Mouse (Mus musculus): ENCODE results near the gene Zp3. TPM values are rescaled to one million over a fixed set of nuclear protein-coding genes. Genes with fewer than 3 reads are reported as not detected.

Zp3 gene
- polyA plus RNA-seq, 1 experiment from 2014 or later = 0.13 TPM

DNA sequence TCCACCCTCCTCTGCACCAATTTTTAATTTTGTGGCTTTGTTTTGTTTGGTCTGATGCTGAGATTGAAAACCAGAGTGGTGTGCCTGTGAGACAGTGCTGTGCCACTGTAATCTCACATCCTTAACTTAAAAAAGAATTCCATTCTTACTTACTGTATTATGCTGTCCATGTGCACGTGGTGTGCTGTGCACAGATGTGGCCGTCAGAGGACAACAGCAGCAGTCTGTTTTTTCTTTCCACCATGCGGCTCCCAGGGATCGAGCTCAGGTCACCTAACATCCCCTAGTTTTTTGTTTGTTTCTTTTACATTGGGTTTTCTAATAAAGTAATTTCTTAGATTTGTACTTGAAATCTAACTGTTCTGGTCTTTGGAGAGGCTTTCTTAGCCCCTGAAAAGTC, 24.6 kb downstream of the Zp3 start:
- WGBS = 87% methylated on average over 4 of the region's 4 CpGs
- Histone ChIP-seq H3K9me3 (replicated peaks; ENCODE audit: control insufficient read depth, low read length) (no peaks in the 10 kb centered on the region), H3K9ac (ENCODE audit: low read length) (no peak overlapping the region), H3K4me2 (ENCODE audit: low read length) (no peak overlapping the region), H3K36me3 (ENCODE audit: control insufficient read depth, insufficient read depth, low read length) (peaks cover 17% of the 10 kb centered on the region; the same call in 1 of the 2 replicates), H3K4me3 (ENCODE audit: low read depth, low read length) (no peak overlapping the region), H3K27me3 (replicated peaks; ENCODE audit: control insufficient read depth, insufficient read depth, low read length) (no peaks in the 10 kb centered on the region), H3K4me1 (ENCODE audit: control insufficient read depth, insufficient read depth, low read length) (no peaks in the 10 kb centered on the region), H3K27ac (ENCODE audit: low read depth, low read length) (no peak overlapping the region)
- DNase-seq (ENCODE audit: low spot score) (no peak), ATAC-seq (no peak)

DNA sequence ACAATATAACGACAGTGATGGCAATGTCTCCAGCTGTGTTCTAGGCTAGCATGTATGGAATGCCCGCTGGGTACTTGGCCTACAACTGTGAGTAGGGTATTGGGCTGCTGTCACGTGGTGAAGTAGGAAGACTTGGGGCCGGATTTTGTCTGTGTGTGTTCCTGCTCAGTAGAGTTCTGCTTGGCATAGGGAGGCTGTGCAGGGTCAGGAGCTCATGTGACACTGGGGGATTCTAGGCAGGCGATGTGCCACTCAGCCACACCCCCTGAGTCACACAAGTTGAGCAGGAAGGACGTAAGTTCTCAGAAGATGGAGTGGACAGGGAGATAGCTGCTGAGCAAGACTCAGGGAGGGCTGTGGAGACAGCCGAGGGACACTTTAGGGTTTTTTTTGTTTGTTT, 27.8 kb downstream of the Zp3 start:
- ATAC-seq = no peak
- H3K4me3 ChIP-seq (ENCODE audit: low read depth, low read length) = no peak overlapping the region
- H3K27me3 ChIP-seq (replicated peaks; ENCODE audit: control insufficient read depth, insufficient read depth, low read length) = no peaks in the 10 kb centered on the region
- 86% methylated on average over 7 of the region's 7 CpGs for WGBS
- H3K36me3 ChIP-seq (ENCODE audit: control insufficient read depth, insufficient read depth, low read length) = peaks cover 27% of the 10 kb centered on the region
- no peaks in the 10 kb centered on the region for H3K4me1 ChIP-seq (ENCODE audit: control insufficient read depth, insufficient read depth, low read length)
- H3K9me3 ChIP-seq (replicated peaks; ENCODE audit: control insufficient read depth, low read length) = no peaks in the 10 kb centered on the region
- DNase-seq (ENCODE audit: low spot score) = no peak
- no peak overlapping the region for H3K4me2 ChIP-seq (ENCODE audit: low read length)
- no peak overlapping the region for H3K27ac ChIP-seq (ENCODE audit: low read depth, low read length)
- H3K9ac ChIP-seq (ENCODE audit: low read length) = no peak overlapping the region

DNA sequence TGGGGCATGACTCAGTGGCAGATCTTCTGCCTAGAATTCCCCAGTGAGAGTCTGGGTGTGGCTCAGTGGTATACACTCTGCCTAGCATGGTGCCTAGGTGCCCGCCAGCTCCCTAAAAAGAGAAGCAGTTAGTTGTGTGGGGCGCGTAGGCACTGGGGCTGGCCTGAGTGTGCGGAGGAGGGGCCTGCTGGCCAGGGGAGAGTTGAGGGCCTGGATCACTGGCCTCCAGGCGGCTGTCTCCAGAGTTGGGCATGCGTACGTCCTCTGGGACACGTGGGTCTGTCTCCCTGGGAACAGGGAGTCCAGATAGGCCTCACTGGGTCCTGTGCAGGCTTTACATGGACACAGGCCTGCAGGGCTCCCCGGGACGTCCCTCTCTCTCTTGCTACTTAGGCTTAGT, 35.0 kb downstream of the Zp3 start:
- Histone ChIP-seq H3K9me3 (replicated peaks; ENCODE audit: control insufficient read depth, low read length) (no peaks in the 10 kb centered on the region), H3K36me3 (ENCODE audit: control insufficient read depth, insufficient read depth, low read length) (peaks cover 28% of the 10 kb centered on the region)

DNA sequence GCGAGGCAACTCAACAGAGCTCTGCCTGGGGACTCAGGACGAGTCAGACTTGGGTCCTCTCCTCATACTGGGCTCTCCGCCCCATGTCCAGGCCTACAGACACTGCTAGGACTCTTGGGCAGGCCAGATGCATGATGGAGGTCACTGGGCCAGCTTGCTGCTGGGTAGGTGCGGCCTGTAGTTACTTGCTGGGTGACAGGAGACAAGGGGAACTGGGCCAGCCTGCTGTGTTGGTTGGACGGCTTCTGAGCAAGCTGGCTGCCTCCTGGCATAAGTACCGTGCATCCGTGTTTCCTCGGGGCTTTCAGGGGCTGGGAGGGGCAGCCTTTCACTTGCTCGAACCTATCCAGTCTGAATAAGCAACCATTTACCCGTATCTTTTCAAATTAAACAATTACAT, 35.7 kb downstream of the Zp3 start:
- Histone ChIP-seq H3K27me3 (replicated peaks; ENCODE audit: control insufficient read depth, insufficient read depth, low read length) (no peaks in the 10 kb centered on the region), H3K36me3 (ENCODE audit: control insufficient read depth, insufficient read depth, low read length) (peaks cover 21% of the 10 kb centered on the region), H3K9me3 (replicated peaks; ENCODE audit: control insufficient read depth, low read length) (no peaks in the 10 kb centered on the region), H3K4me3 (ENCODE audit: low read depth, low read length) (no peak overlapping the region), H3K9ac (ENCODE audit: low read length) (no peak overlapping the region), H3K4me1 (ENCODE audit: control insufficient read depth, insufficient read depth, low read length) (peaks cover 3% of the 10 kb centered on the region; the same call in 1 of the 2 replicates), H3K27ac (ENCODE audit: low read depth, low read length) (no peak overlapping the region), H3K4me2 (ENCODE audit: low read length) (no peak overlapping the region)
- ATAC-seq (no peak), DNase-seq (ENCODE audit: low spot score) (peak; percentile 20)
- WGBS = 66% methylated on average over 10 of the region's 10 CpGs

More for the DNA sequence above, 35.0 kb downstream of the Zp3 start:
- no peak overlapping the region for H3K4me2 ChIP-seq (ENCODE audit: low read length)
- H3K27me3 ChIP-seq (replicated peaks; ENCODE audit: control insufficient read depth, insufficient read depth, low read length) = no peaks in the 10 kb centered on the region
- H3K4me1 ChIP-seq (ENCODE audit: control insufficient read depth, insufficient read depth, low read length) = peaks cover 3% of the 10 kb centered on the region; the same call in 1 of the 2 replicates
- ATAC-seq (no peak), DNase-seq (ENCODE audit: low spot score) (no peak)
- H3K4me3 ChIP-seq (ENCODE audit: low read depth, low read length) = no peak overlapping the region
- H3K27ac ChIP-seq (ENCODE audit: low read depth, low read length) = no peak overlapping the region
- H3K9ac ChIP-seq (ENCODE audit: low read length) = no peak overlapping the region
- 87% methylated on average over 10 of the region's 10 CpGs for WGBS

DNA sequence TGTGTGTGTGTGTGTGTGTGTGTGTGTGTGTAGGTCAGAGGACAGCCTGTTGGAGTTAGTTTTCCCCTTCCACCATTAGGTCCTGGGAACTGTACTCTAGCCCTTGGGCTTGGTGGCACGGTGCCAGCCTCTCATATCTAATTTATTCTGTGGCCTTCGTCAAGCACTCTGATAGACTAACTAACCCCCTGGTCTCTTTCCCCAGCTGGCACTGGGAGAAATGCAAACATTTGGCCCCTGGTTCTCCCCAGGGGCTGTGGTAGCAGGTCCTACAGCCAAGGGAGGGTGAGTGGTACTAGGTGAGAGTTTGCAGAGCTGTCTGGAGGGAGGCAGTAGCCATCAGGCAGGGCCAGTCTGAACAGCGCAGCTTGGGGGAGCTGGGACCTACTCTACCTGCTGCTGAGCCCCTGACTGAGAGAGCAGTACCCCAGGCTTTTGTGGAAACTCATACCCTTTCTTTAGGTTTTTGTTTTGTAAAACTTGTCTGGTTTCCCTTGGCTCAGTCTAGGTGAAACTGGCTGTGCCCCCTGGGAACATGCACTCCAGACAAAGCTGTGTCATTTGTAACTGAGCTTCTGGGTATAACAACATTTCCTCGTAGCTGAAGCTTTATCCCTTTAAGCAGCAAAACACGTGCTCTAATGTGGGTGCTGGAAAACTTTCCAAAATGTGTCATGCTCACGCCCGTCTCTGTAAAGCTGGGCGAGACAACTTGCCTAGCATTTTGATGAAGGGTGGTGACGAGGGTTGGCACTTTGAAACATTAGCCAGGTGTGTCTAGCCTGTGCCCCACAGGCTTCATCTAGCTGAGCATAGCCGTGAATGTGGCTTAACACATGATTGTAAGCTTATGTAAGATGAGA, 36.3 kb downstream of the Zp3 start:
- Histone ChIP-seq H3K9me3 (replicated peaks; ENCODE audit: control insufficient read depth, low read length) (no peaks in the 10 kb centered on the region), H3K27ac (ENCODE audit: low read depth, low read length) (peak overlapping the region; percentile 39; the same call in 1 of the 2 replicates), H3K27me3 (replicated peaks; ENCODE audit: control insufficient read depth, insufficient read depth, low read length) (no peaks in the 10 kb centered on the region), H3K36me3 (ENCODE audit: control insufficient read depth, insufficient read depth, low read length) (peaks cover 21% of the 10 kb centered on the region), H3K9ac (ENCODE audit: low read length) (no peak overlapping the region), H3K4me2 (ENCODE audit: low read length) (no peak overlapping the region), H3K4me3 (ENCODE audit: low read depth, low read length) (no peak overlapping the region), H3K4me1 (ENCODE audit: control insufficient read depth, insufficient read depth, low read length) (peaks cover 3% of the 10 kb centered on the region; the same call in 1 of the 2 replicates)
- 0 out of 2 replicates have a peak, but pooled peaks have one; percentile 26 for ATAC-seq
- peak; percentile 67 for DNase-seq (ENCODE audit: low spot score)
- 60% methylated on average over 10 of the region's 10 CpGs for WGBS

DNA sequence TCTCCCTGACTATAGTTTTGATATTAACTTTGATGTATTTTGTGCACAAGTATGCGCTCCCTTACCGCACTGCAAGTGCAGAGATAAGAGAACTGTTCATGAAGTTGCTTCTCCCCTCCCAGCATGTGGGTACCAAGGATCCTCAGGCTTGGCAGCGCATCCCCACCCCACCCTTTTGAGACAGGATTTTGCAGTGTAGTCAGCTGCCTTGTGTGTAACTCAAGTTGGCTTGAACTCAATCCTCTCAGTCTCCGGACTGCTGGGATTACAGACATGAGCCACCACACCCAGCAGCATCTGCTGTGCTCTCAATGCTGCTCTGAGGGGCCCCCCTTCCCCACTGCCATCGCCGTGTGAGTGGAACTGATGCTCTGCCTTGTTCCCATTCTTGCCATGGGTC, 37.4 kb downstream of the Zp3 start:
- peak; percentile 34 for DNase-seq (ENCODE audit: low spot score)
- no peak overlapping the region for H3K4me3 ChIP-seq (ENCODE audit: low read depth, low read length)
- ATAC-seq = no peak
- peaks cover 3% of the 10 kb centered on the region; the same call in 1 of the 2 replicates for H3K4me1 ChIP-seq (ENCODE audit: control insufficient read depth, insufficient read depth, low read length)
- no peaks in the 10 kb centered on the region for H3K9me3 ChIP-seq (replicated peaks; ENCODE audit: control insufficient read depth, low read length)
- no peaks in the 10 kb centered on the region for H3K27me3 ChIP-seq (replicated peaks; ENCODE audit: control insufficient read depth, insufficient read depth, low read length)
- no peak overlapping the region for H3K27ac ChIP-seq (ENCODE audit: low read depth, low read length)
- 85% methylated on average over 6 of the region's 6 CpGs for WGBS
- H3K4me2 ChIP-seq (ENCODE audit: low read length) = no peak overlapping the region
- H3K36me3 ChIP-seq (ENCODE audit: control insufficient read depth, insufficient read depth, low read length) = peaks cover 11% of the 10 kb centered on the region
- H3K9ac ChIP-seq (ENCODE audit: low read length) = no peak overlapping the region

DNA sequence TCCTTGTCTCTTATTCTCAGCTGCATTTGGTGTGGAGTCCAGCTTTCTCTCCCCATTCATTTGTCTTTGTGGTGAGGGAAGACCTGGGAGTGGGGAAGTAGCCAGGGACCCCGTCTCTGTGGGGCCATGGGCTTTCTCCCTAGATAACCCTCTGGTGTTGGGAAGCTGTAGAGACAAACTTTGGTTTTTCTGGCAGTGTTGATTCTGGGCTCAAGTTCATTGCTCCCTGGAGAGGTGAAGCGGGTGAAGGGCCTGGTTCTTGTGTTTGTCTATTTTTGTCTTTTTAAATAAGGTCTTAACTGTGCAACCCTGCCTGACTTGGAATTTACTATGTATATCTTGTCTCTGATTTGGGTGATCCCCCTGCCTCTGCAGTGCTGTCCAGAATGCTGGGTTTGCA, 38.8 kb downstream of the Zp3 start:
- peaks cover 3% of the 10 kb centered on the region; the same call in 1 of the 2 replicates for H3K4me1 ChIP-seq (ENCODE audit: control insufficient read depth, insufficient read depth, low read length)
- H3K4me3 ChIP-seq (ENCODE audit: low read depth, low read length) = no peak overlapping the region
- DNase-seq (ENCODE audit: low spot score) = no peak
- no peak for ATAC-seq
- no peak overlapping the region for H3K27ac ChIP-seq (ENCODE audit: low read depth, low read length)
- 0 out of 2 replicates have a peak, but pooled peaks cover 6% of the 10 kb centered on the region for H3K36me3 ChIP-seq (ENCODE audit: control insufficient read depth, insufficient read depth, low read length)
- H3K27me3 ChIP-seq (replicated peaks; ENCODE audit: control insufficient read depth, insufficient read depth, low read length) = no peaks in the 10 kb centered on the region
- H3K9ac ChIP-seq (ENCODE audit: low read length) = no peak overlapping the region
- WGBS = 89% methylated on average over 2 of the region's 2 CpGs
- no peaks in the 10 kb centered on the region for H3K9me3 ChIP-seq (replicated peaks; ENCODE audit: control insufficient read depth, low read length)
- no peak overlapping the region for H3K4me2 ChIP-seq (ENCODE audit: low read length)

DNA sequence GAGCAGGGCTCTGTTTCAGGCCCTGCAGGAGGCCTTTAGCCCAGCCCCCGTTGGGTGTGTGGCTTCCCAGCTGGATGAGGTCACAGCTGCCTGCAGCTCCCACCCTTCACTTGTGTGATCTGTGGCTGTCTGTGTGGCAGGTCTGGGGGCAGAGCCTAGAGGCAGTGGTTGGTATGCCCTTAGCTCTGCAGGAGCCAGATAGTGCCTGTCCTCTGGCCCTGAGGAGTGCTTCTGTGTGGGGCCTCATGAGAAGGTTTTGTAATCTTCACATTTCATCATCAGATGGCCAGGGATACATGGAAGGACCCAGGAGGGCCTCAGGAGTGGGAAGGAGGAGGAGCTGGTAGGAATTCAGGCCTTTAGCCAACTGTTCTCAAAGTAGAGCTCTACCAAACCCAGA, 40.0 kb downstream of the Zp3 start:
- no peak overlapping the region for H3K4me2 ChIP-seq (ENCODE audit: low read length)
- no peak overlapping the region for H3K9ac ChIP-seq (ENCODE audit: low read length)
- 0 out of 2 replicates have a peak, but pooled peaks cover 3% of the 10 kb centered on the region for H3K36me3 ChIP-seq (ENCODE audit: control insufficient read depth, insufficient read depth, low read length)
- no peaks in the 10 kb centered on the region for H3K9me3 ChIP-seq (replicated peaks; ENCODE audit: control insufficient read depth, low read length)
- no peak for DNase-seq (ENCODE audit: low spot score)
- no peak overlapping the region for H3K4me3 ChIP-seq (ENCODE audit: low read depth, low read length)
- WGBS = 35% methylated on average over 1 of the region's 1 CpGs
- no peak overlapping the region for H3K27ac ChIP-seq (ENCODE audit: low read depth, low read length)
- peaks cover 3% of the 10 kb centered on the region; the same call in 1 of the 2 replicates for H3K4me1 ChIP-seq (ENCODE audit: control insufficient read depth, insufficient read depth, low read length)
- ATAC-seq = no peak
- H3K27me3 ChIP-seq (replicated peaks; ENCODE audit: control insufficient read depth, insufficient read depth, low read length) = no peaks in the 10 kb centered on the region

DNA sequence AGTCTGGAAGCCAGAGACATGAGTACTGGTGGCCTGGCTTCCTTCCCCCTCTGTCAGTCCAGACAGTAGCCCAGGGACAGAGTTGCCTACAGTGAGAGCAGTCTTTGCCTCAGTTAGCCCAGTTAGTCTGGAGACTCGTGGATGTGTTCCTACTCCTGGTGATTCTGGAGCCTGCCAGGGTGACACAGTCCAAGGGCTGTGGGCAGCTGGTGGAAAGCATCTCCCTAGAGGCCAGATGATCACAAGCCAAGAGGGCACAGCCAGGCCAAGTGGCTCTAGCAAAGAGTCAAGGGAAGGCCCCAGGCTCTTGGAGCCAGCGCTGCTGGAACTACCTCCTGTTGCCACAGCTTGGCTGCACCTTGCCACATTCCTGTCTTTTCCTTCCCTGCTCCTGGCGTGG, 45.8 kb downstream of the Zp3 start:
- ATAC-seq = no peak
- peaks cover 45% of the 10 kb centered on the region for H3K36me3 ChIP-seq (ENCODE audit: control insufficient read depth, insufficient read depth, low read length)

More for the DNA sequence above, 45.8 kb downstream of the Zp3 start:
- Histone ChIP-seq H3K27ac (ENCODE audit: low read depth, low read length) (no peak overlapping the region), H3K27me3 (replicated peaks; ENCODE audit: control insufficient read depth, insufficient read depth, low read length) (no peaks in the 10 kb centered on the region), H3K4me3 (ENCODE audit: low read depth, low read length) (no peak overlapping the region), H3K9me3 (replicated peaks; ENCODE audit: control insufficient read depth, low read length) (no peaks in the 10 kb centered on the region), H3K9ac (ENCODE audit: low read length) (no peak overlapping the region), H3K4me1 (ENCODE audit: control insufficient read depth, insufficient read depth, low read length) (no peaks in the 10 kb centered on the region), H3K4me2 (ENCODE audit: low read length) (no peak overlapping the region)
- DNase-seq (ENCODE audit: low spot score) = no peak
- 83% methylated on average over 3 of the region's 3 CpGs for WGBS
